Mouse (Mus musculus) MEL (cell line): Measurements from ENCODE around the gene Gpx4. TPM values are rescaled to one million over a fixed set of nuclear protein-coding genes. Genes with fewer than 3 reads are reported as not detected.

Experiments used
- DNase-seq: peaks from one replicate; pipeline ENCODE4 v3.0.0; 2011; ENCODE audit warnings: low read depth, low spot score
- H3K27ac ChIP-seq: 2 replicates; pipeline ENCODE4 v1.5.1; 2012; ENCODE audit warnings: low read depth, mild to moderate bottlenecking, control low read depth, low read length, moderate library complexity; ENCODE audit not compliant: control insufficient read depth
- H3K27me3 ChIP-seq, 2 experiments: fragments of 150-350 bp in 1 of 2; sonication (generic) in 1 of 2; 2 replicates each; pipeline ENCODE4 v1.6.1; 2012; ENCODE audit warnings: low read length in 2 of 2, mild to moderate bottlenecking in 2 of 2, improper control_type of control experiment in 1 of 2, moderate library complexity in 1 of 2; ENCODE audit not compliant: insufficient read depth in 2 of 2, control insufficient read depth in 1 of 2
- H3K36me3 ChIP-seq, 2 experiments: 2 replicates each; pipeline ENCODE4 v1.6.1; 2012 to 2014; ENCODE audit warnings: low read length in 2 of 2, improper control_type of control experiment in 1 of 2, inconsistent platforms in 1 of 2, mild to moderate bottlenecking in 1 of 2; ENCODE audit not compliant: insufficient read depth in 2 of 2, control insufficient read depth in 1 of 2
- H3K4me1 ChIP-seq, 2 experiments: fragments of 150-350 bp in 1 of 2; sonication (generic) in 1 of 2; 2 replicates each; pipeline ENCODE4 v1.6.1; 2012; ENCODE audit warnings: low read length in 2 of 2, improper control_type of control experiment in 1 of 2, mild to moderate bottlenecking in 1 of 2; ENCODE audit not compliant: insufficient read depth in 2 of 2, control insufficient read depth in 1 of 2
- H3K4me3 ChIP-seq, 2 experiments: fragments of 150-350 bp in 1 of 2; sonication (generic) in 1 of 2; 2 replicates each; pipeline ENCODE4 v1.5.1; 2012; ENCODE audit warnings: low read depth in 2 of 2, low read length in 2 of 2, mild to moderate bottlenecking in 2 of 2, moderate library complexity in 2 of 2, control low read depth in 1 of 2, improper control_type of control experiment in 1 of 2; ENCODE audit not compliant: control insufficient read depth in 1 of 2, insufficient read depth in 1 of 2
- H3K79me2 ChIP-seq: 2 replicates; pipeline ENCODE4 v1.6.1; 2012; ENCODE audit warnings: mild to moderate bottlenecking, low read length, moderate library complexity; ENCODE audit not compliant: control insufficient read depth, poor library complexity, insufficient read depth
- H3K9ac ChIP-seq: 2 replicates; pipeline ENCODE4 v1.6.1; 2012; ENCODE audit warnings: low read depth, mild to moderate bottlenecking, control low read depth, low read length, moderate library complexity; ENCODE audit not compliant: control insufficient read depth, poor library complexity, severe bottlenecking
- H3K9me3 ChIP-seq: fragments of 150-350 bp; sonication (generic); replicated peaks from 2 replicates; pipeline ENCODE4 v1.6.1; 2012; ENCODE audit warnings: mild to moderate bottlenecking, low read length, improper control_type of control experiment, moderate library complexity; ENCODE audit not compliant: insufficient read depth
- BHLHE40 ChIP-seq: IDR thresholded peaks from 2 replicates; pipeline ENCODE4 v1.6.1; 2012; ENCODE audit warnings: low read depth, mild to moderate bottlenecking, inconsistent platforms, low read length, improper control_type of control experiment, borderline replicate concordance
- CHD2 ChIP-seq: IDR thresholded peaks from 2 replicates; pipeline ENCODE4 v1.6.1; 2011; ENCODE audit warnings: low read length, improper control_type of control experiment
- CTCF ChIP-seq, 3 experiments: IDR thresholded peaks in 2 of 3; conservative IDR thresholded peaks in 1 of 3; 2 replicates each; pipeline ENCODE4 v1.5.1; 2011 to 2012; ENCODE audit warnings: low read length in 3 of 3, low read depth in 2 of 3, mild to moderate bottlenecking in 2 of 3, improper control_type of control experiment in 1 of 3, inconsistent platforms in 1 of 3, mixed read lengths in 1 of 3, moderate library complexity in 1 of 3; ENCODE audit not compliant: control insufficient read depth in 1 of 3, insufficient read depth in 1 of 3, poor library complexity in 1 of 3, severe bottlenecking in 1 of 3
- E2F4 ChIP-seq: IDR thresholded peaks from 2 replicates; pipeline ENCODE4 v1.6.1; 2011; ENCODE audit warnings: low read depth, low read length, improper control_type of control experiment, borderline replicate concordance
- ELF1 ChIP-seq: IDR thresholded peaks from 2 replicates; pipeline ENCODE4 v1.6.1; 2014; ENCODE audit warnings: low read depth, mild to moderate bottlenecking, inconsistent platforms, low read length, improper control_type of control experiment, moderate library complexity
- EP300 ChIP-seq, 2 experiments: IDR thresholded peaks; 2 replicates each; pipeline ENCODE4 v1.6.1; 2011; ENCODE audit warnings: improper control_type of control experiment in 2 of 2, low read length in 2 of 2, low read depth in 1 of 2, mild to moderate bottlenecking in 1 of 2
- ETS1 ChIP-seq: IDR thresholded peaks from 2 replicates; pipeline ENCODE4 v1.6.1; 2012; ENCODE audit warnings: low read depth, mild to moderate bottlenecking, inconsistent platforms, low read length, improper control_type of control experiment, moderate library complexity
- GABPA ChIP-seq: IDR thresholded peaks from 2 replicates; pipeline ENCODE4 v1.6.1; 2012; ENCODE audit warnings: low read depth, mild to moderate bottlenecking, inconsistent platforms, low read length, improper control_type of control experiment, moderate library complexity
- GATA1 ChIP-seq: IDR thresholded peaks from 2 replicates; pipeline ENCODE4 v1.6.1; 2011; ENCODE audit warnings: low read depth, low read length, improper control_type of control experiment
- HCFC1 ChIP-seq: IDR thresholded peaks from 2 replicates; pipeline ENCODE4 v1.6.1; 2012; ENCODE audit warnings: low read depth, mild to moderate bottlenecking, inconsistent platforms, low read length, improper control_type of control experiment, moderate library complexity
- KAT2A ChIP-seq: conservative IDR thresholded peaks from 2 replicates; pipeline ENCODE4 v1.6.1; 2012; ENCODE audit warnings: low read depth, low read length, improper control_type of control experiment, inconsistent platforms
- MAFK ChIP-seq: IDR thresholded peaks from 2 replicates; pipeline ENCODE4 v1.6.1; 2011; ENCODE audit warnings: low read depth, mild to moderate bottlenecking, low read length, improper control_type of control experiment, borderline replicate concordance
- MAX ChIP-seq: IDR thresholded peaks from 2 replicates; pipeline ENCODE4 v1.6.1; 2011; ENCODE audit warnings: low read length, improper control_type of control experiment
- MAZ ChIP-seq: IDR thresholded peaks from 2 replicates; pipeline ENCODE4 v1.6.1; 2012; ENCODE audit warnings: low read depth, mild to moderate bottlenecking, inconsistent platforms, low read length, improper control_type of control experiment
- MEF2A ChIP-seq: IDR thresholded peaks from 2 replicates; pipeline ENCODE4 v1.6.1; 2014; ENCODE audit warnings: low read depth, mild to moderate bottlenecking, inconsistent platforms, low read length, improper control_type of control experiment; ENCODE audit not compliant: poor library complexity, insufficient replicate concordance, severe bottlenecking; ENCODE audit errors: extremely low read depth
- MXI1 ChIP-seq: IDR thresholded peaks from 2 replicates; pipeline ENCODE4 v1.6.1; 2011; ENCODE audit warnings: mild to moderate bottlenecking, low read depth, low read length, improper control_type of control experiment
- MYB ChIP-seq: IDR thresholded peaks from 2 replicates; pipeline ENCODE4 v1.6.1; 2011; ENCODE audit warnings: mild to moderate bottlenecking, low read depth, low read length, improper control_type of control experiment
- MYC ChIP-seq: IDR thresholded peaks from 2 replicates; pipeline ENCODE4 v1.6.1; 2011; ENCODE audit warnings: low read depth, mild to moderate bottlenecking, low read length, improper control_type of control experiment, moderate library complexity
- NELFE ChIP-seq: IDR thresholded peaks from 2 replicates; pipeline ENCODE4 v1.6.1; 2011; ENCODE audit warnings: low read depth, low read length, improper control_type of control experiment
- NRF1 ChIP-seq: IDR thresholded peaks from 2 replicates; pipeline ENCODE4 v1.6.1; 2014; ENCODE audit warnings: low read depth, mild to moderate bottlenecking, inconsistent platforms, low read length, improper control_type of control experiment, moderate library complexity; ENCODE audit not compliant: poor library complexity, insufficient read depth, severe bottlenecking
- POLR2A ChIP-seq, 2 experiments: IDR thresholded peaks; 2 replicates each; pipeline ENCODE4 v1.6.1; 2011 to 2012; ENCODE audit warnings: low read length in 2 of 2, mild to moderate bottlenecking in 2 of 2, control low read depth in 1 of 2, improper control_type of control experiment in 1 of 2, low read depth in 1 of 2, moderate library complexity in 1 of 2; ENCODE audit not compliant: control insufficient read depth in 1 of 2, insufficient read depth in 1 of 2, poor library complexity in 1 of 2
- POLR2AphosphoS2 ChIP-seq: IDR thresholded peaks from 2 replicates; pipeline ENCODE4 v1.6.1; 2011; ENCODE audit warnings: low read length, improper control_type of control experiment
- POLR2AphosphoS5 ChIP-seq: IDR thresholded peaks from 2 replicates; pipeline ENCODE4 v1.6.1; 2012; ENCODE audit warnings: low read depth, borderline replicate concordance, mild to moderate bottlenecking, inconsistent platforms, low read length, moderate library complexity, mixed read lengths
- RAD21 ChIP-seq: IDR thresholded peaks from 2 replicates; pipeline ENCODE4 v1.6.1; 2011; ENCODE audit warnings: mild to moderate bottlenecking, low read depth, low read length, improper control_type of control experiment
- RCOR1 ChIP-seq: IDR thresholded peaks from 2 replicates; pipeline ENCODE4 v1.6.1; 2012; ENCODE audit warnings: low read depth, mild to moderate bottlenecking, inconsistent platforms, low read length, improper control_type of control experiment
- SIN3A ChIP-seq: IDR thresholded peaks from 2 replicates; pipeline ENCODE4 v1.6.1; 2012; ENCODE audit warnings: low read length, improper control_type of control experiment, inconsistent platforms
- SMC3 ChIP-seq: IDR thresholded peaks from 2 replicates; pipeline ENCODE4 v1.6.1; 2011; ENCODE audit warnings: low read depth, low read length, improper control_type of control experiment
- TAL1 ChIP-seq: IDR thresholded peaks from 2 replicates; pipeline ENCODE4 v1.6.1; 2012; ENCODE audit warnings: mild to moderate bottlenecking, inconsistent platforms, low read length, moderate library complexity, mixed read lengths
- TBP ChIP-seq: IDR thresholded peaks from 2 replicates; pipeline ENCODE4 v1.8.0; 2011; ENCODE audit warnings: low read depth, low read length, improper control_type of control experiment
- TCF12 ChIP-seq: IDR thresholded peaks from 2 replicates; pipeline ENCODE4 v1.6.1; 2014; ENCODE audit warnings: low read depth, mild to moderate bottlenecking, inconsistent platforms, low read length, improper control_type of control experiment, moderate library complexity
- UBTF ChIP-seq: IDR thresholded peaks from 2 replicates; pipeline ENCODE4 v1.6.1; 2012; ENCODE audit warnings: low read depth, mild to moderate bottlenecking, inconsistent platforms, low read length, improper control_type of control experiment, moderate library complexity, borderline replicate concordance; ENCODE audit not compliant: insufficient read depth
- USF1 ChIP-seq: IDR thresholded peaks from 2 replicates; pipeline ENCODE4 v1.6.1; 2014; ENCODE audit warnings: low read depth, mild to moderate bottlenecking, inconsistent platforms, low read length, improper control_type of control experiment, moderate library complexity
- ZC3H11A ChIP-seq: IDR thresholded peaks from 2 replicates; pipeline ENCODE4 v1.6.1; 2012; ENCODE audit warnings: low read depth, mild to moderate bottlenecking, inconsistent platforms, low read length, improper control_type of control experiment
- ZKSCAN1 ChIP-seq: IDR thresholded peaks from 2 replicates; pipeline ENCODE4 v1.6.1; 2012; ENCODE audit warnings: low read depth, mild to moderate bottlenecking, inconsistent platforms, low read length, improper control_type of control experiment, moderate library complexity
- ZMIZ1 ChIP-seq: IDR thresholded peaks from 2 replicates; pipeline ENCODE4 v1.6.1; 2012; ENCODE audit warnings: low read depth, mild to moderate bottlenecking, inconsistent platforms, low read length, improper control_type of control experiment, moderate library complexity
- ZNF384 ChIP-seq: IDR thresholded peaks from 2 replicates; pipeline ENCODE4 v1.6.1; 2012; ENCODE audit warnings: low read depth, mild to moderate bottlenecking, inconsistent platforms, low read length, improper control_type of control experiment
- polyA plus RNA-seq, 2 experiments: library from polyadenylated mRNA; stranded (reverse) in 1 of 2; unstranded in 1 of 2; fragments of >175 nt in 1 of 2; fragments of >200 nt in 1 of 2; gene quantifications; 2 replicates each; pipeline versions ENCODE4 v1.2.1 to v1.2.4; 2012; ENCODE audit warnings: low replicate concordance in 2 of 2, low read depth in 1 of 2; ENCODE audit not compliant: insufficient read length in 2 of 2, insufficient read depth in 1 of 2, missing spikeins in 1 of 2
- total RNA-seq: library from RNA; depleted of rRNA; stranded (reverse); fragments of 300-350 nt; gene quantifications from 2 replicates; pipeline ENCODE4 v1.2.3, GENCODE M21; 2012

Gene Gpx4
- total and polyA plus RNA-seq, 3 experiments = 508 to 536 TPM; not detected in 1

GRCm38 (mm10) chr10:80074813-80075601 is 28.0 kb downstream of the Gpx4 start:
- H3K4me1 ChIP-seq = peaks cover 0 to 24% of the 10 kb centered on the region in 2 experiments; a peak in 2 of 4 replicates
- peak overlapping the region; percentile 77 for H3K9ac ChIP-seq
- peak; percentile 91 for DNase-seq
- no peaks in the 10 kb centered on the region for H3K27me3 ChIP-seq
- peaks cover 0 to 20% of the 10 kb centered on the region in 2 experiments; a peak in 2 of 4 replicates for H3K36me3 ChIP-seq
- H3K9me3 ChIP-seq = no peaks in the 10 kb centered on the region
- peak overlapping the region; percentile 51 to 59; a peak in 3 of 4 replicates for H3K4me3 ChIP-seq
- peak overlapping the region; percentile 61 for H3K27ac ChIP-seq
- H3K79me2 ChIP-seq = no peaks in the 10 kb centered on the region; the same call in 1 of the 2 replicates
- TF ChIP-seq KAT2A = no peak
- no peak; the same call in 1 of the 2 replicates for TF ChIP-seq RAD21
- 0 out of 4 replicates have a peak, but pooled peaks of 1 of the 2 experiments have one; percentile 6 for TF ChIP-seq EP300 (IDR thresholded peaks at IDR 0.05; ENCODE audit: low read depth in 1 of 2, low read length in 2 of 2)
- peak; percentile 67 for TF ChIP-seq HCFC1
- TF ChIP-seq BHLHE40 = no peak
- no peak for TF ChIP-seq MYB
- TF ChIP-seq GATA1 = no peak
- TF ChIP-seq CHD2 = no peak
- TF ChIP-seq UBTF = no peak
- no peak for TF ChIP-seq USF1
- no peak for TF ChIP-seq MAX
- no peak for TF ChIP-seq NRF1
- TF ChIP-seq POLR2AphosphoS5 = no peak
- TF ChIP-seq SIN3A = peak; percentile 75; the same call in 1 of the 2 replicates
- TF ChIP-seq ZKSCAN1 = no peak
- peak; percentile 20; the same call in 1 of the 2 replicates for TF ChIP-seq SMC3
- TF ChIP-seq TBP = 0 out of 2 replicates have a peak, but pooled peaks have one; percentile 25
- no peak for TF ChIP-seq MAFK
- no peak for TF ChIP-seq MEF2A
- TF ChIP-seq POLR2A (IDR thresholded peaks at IDR 0.05; ENCODE audit: control insufficient read depth in 1 of 2, insufficient read depth in 1 of 2, low read depth in 1 of 2, low read length in 2 of 2, poor library complexity in 1 of 2) = peak in 1 of 2 experiments; percentile 45; a peak in 1 of 4 replicates
- TF ChIP-seq ZMIZ1 = no peak
- peak in 2 of 3 experiments; percentile 50 to 53; a peak in 4 of 6 replicates for TF ChIP-seq CTCF (IDR thresholded peaks at IDR 0.05 in 2 of 3, conservative IDR thresholded peaks at IDR 0.05 in 1 of 3; ENCODE audit: control insufficient read depth in 1 of 3, insufficient read depth in 1 of 3, low read depth in 2 of 3, low read length in 3 of 3, poor library complexity in 1 of 3, severe bottlenecking in 1 of 3)
- TF ChIP-seq ZC3H11A = no peak
- no peak for TF ChIP-seq RCOR1
- TF ChIP-seq MXI1 = 0 out of 2 replicates have a peak, but pooled peaks have one; percentile 43
- TF ChIP-seq ELF1 = peak; percentile 78
- no peak for TF ChIP-seq ZNF384
- TF ChIP-seq GABPA = no peak
- TF ChIP-seq E2F4 = no peak
- no peak for TF ChIP-seq NELFE
- TF ChIP-seq MAZ = peak; percentile 65
- no peak for TF ChIP-seq TCF12
- TF ChIP-seq ETS1 = peak; percentile 24; the same call in 1 of the 2 replicates
- TF ChIP-seq MYC = no peak
- no peak for TF ChIP-seq TAL1
- no peak for TF ChIP-seq POLR2AphosphoS2
